Mouse (Mus musculus) thymus, adult 2 months (tissue): ENCODE measurements at regions not wholly inside any gene's neighbourhood (a gene's known extent, or its start where the extent isn't known, plus 50 kb on each side); places are given as distances from the start of the nearest gene placed in this dataset.

Experiments used
- CTCF ChIP-seq: fragments of 200-500 bp; IDR thresholded peaks from 2 replicates; pipeline ENCODE4 v1.5.1; 2012; ENCODE audit warnings: mild to moderate bottlenecking, control low read depth, low read length, moderate library complexity, borderline replicate concordance; ENCODE audit not compliant: control insufficient read depth, poor library complexity, insufficient read depth; ENCODE audit errors: extremely low read depth
- POLR2A ChIP-seq: fragments of 200-500 bp; IDR thresholded peaks from 2 replicates; pipeline ENCODE4 v1.6.1; 2012; ENCODE audit warnings: mild to moderate bottlenecking, low read length, control low read depth, moderate library complexity; ENCODE audit not compliant: control insufficient read depth, poor library complexity, insufficient read depth; ENCODE audit errors: extremely low read depth

DNA sequence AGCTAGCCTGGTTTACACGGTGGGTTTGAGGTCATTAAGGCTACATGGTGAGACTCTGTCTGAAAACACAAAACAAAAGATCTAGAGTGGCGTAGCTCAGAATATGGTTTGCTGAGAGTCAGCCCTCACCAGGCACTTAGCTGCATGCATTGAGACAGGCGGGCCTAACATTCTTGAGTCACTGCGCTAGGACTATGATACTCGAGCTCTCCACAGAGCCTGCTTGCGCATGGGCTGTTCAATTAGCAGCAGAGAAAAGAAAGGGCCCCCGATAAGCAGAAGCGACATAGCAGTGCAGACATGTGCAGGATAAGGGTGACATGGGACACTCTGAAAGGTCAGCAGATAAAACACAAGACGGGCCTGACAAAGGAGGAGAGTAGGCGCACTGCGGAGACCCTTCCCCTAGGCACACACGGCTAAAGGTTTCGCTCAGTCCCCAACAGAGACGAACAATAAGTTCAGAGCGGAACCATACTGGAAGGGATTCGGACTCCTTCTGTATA lies 64.3 kb downstream of the H2al2a start:
- no peak for TF ChIP-seq CTCF
- no peak for TF ChIP-seq POLR2A
